Mouse (Mus musculus) layer of hippocampus, postnatal 14 days (tissue): ENCODE results near the gene Tfrc. TPM values are rescaled to one million over a fixed set of nuclear protein-coding genes. Genes with fewer than 3 reads are reported as not detected.
"Not testable (repeated sequence)": the region's sequence is repeated elsewhere in the genome, so short reads cannot be mapped to it uniquely, and the experiment has no call there.

ENCODE experiments used
- DNase-seq, 2 experiments: peaks; one replicate each; pipeline ENCODE4 v3.0.0; 2021 to 2022; ENCODE audit warnings: low spot score in 2 of 2, mixed read lengths in 1 of 2
- total RNA-seq, 2 experiments: library from RNA; stranded (reverse); gene quantifications; 2 replicates each; pipeline ENCODE4 v1.2.3; 2021

The Tfrc gene
- total RNA-seq, 2 experiments from 2014 or later, result 83.5 to 111 TPM

DNA sequence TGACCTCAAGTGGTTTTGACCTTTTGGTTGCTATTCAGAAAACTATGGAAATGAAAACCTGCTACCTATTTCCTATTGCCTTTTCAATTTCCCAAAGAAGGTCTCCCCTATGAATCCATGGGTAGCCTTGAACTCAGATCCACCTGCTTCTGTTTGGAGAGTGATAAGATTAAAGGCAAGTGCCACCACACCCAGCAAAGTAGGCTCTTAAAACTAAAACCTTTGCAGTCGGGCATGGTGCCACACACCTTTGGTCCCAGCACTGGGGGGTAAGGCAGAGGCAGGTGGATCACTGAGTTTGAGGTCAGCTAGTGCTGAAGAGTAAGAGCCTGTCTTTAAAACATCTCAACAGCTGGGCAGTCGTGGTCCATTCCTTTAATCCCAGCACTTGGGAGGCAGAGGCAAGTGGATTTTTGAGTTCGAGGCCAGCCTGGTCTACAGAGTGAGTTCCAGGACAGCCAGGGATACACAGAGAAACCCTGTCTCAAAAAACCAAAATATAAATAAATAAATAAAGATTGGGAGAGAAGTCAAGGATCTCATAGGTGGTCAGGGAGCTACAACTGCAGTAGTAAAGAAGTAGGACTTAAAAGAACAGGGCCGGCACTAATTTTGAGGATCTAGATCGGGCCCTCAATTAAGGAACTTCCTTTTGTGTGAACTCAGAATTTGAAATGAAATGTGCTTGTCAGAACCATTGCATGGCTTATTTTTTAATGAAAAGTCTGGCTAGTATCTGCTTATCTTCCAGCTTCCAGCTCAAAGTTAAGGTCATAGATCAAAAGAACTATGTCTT lies 1.9 kb downstream of the Tfrc start:
- DNase-seq, result no peak

DNA sequence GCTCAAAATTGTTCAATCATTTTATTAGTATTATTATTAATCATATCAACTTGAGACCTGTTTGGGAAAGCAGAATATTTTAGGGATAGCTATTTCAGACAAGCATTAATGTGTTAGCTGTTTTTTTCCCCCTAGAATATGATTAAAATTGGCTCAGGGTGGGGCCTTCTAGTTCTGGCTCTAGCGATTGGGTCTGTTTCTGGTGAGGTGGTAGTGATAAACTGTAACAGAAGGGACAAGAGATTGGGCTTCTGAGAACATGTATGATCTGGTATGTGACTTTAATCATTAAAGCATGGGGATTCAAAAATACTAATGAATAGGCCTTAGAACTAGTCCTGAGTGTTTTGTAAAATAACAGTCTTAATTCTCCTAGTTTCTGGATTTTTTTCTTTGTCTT lies 3.3 kb downstream of the Tfrc start:
- no peak for DNase-seq

DNA sequence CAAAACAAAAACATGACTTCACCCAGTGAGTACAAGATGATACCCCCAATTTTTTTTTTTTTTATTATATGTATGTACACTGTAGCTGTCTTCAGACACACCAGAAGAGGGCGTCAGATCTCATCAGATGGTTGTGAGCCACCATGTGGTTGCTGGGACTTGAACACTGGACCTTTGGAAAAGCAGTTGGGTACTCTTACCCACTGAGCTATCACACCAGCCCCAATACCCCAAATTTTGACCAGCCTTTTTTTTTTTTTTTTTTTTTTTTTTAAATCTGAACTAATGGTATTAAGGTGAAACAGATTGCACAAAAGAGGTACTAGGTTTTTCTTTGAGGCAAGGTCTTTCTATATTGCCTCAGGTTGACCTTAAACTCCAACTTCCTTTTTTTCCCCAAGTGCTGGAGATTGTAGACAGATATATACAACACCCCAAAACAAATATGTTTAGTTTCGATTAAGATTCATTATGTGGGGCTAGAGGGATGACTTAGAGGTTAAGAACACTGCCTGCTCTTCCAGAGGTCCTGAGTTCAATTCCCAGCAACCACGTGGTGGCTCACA lies 4.6 kb downstream of the Tfrc start:
- DNase-seq, result no peak

DNA sequence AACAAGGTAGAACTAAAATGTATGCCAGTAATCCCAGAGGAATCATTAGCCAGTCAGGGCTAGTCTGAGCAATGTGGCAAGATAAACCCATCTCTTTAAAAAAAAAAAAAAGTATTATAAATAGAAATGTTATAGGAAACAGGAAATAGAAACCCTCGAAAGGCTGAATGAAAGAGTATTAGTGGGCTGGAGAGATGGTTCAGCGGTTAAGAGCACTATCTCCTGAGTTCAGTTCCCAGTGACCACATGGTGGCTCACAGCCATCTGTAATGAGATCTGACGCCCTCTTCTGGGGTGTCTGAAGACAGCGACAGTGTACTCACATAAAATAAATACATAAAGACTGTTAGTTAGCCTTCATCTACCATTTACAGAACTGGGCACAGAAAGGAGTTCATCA lies 5.3 kb downstream of the Tfrc start:
- no peak for DNase-seq

DNA sequence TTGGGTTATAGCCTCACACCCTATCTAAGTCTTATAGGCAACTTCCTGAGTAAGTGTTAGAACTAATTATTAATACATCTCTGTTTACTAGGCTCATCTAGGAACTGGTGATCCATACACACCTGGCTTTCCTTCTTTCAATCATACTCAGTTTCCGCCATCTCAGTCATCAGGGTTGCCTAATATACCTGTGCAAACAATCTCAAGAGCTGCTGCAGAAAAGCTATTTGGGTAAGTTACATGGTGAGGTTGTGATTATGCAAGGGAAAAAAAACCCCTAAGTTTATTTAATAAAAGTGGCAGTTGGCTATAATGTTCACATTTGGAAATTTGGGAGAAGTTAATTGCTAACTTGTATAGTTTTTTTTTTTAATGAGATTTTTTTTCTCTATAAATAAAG lies 10.2 kb downstream of the Tfrc start:
- no peak for DNase-seq

DNA sequence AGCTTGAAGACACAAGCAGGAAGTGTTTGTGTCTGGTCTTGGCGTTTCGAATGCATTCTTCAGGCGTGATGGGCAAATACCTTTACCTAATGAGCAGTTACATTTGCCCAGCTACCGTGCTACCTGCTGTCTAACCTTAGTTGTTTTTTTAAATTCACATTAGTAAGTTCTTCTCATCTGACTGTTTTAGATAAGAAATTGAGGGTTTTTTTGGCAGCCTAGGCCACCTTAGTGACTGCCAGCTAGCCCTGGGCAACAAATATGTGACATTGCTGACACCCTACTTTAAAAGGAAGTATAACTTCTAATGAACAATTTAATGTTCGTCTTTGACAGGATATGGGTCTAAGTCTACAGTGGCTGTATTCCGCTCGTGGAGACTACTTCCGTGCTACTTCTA lies 19.4 kb downstream of the Tfrc start:
- DNase-seq, result no peak

DNA sequence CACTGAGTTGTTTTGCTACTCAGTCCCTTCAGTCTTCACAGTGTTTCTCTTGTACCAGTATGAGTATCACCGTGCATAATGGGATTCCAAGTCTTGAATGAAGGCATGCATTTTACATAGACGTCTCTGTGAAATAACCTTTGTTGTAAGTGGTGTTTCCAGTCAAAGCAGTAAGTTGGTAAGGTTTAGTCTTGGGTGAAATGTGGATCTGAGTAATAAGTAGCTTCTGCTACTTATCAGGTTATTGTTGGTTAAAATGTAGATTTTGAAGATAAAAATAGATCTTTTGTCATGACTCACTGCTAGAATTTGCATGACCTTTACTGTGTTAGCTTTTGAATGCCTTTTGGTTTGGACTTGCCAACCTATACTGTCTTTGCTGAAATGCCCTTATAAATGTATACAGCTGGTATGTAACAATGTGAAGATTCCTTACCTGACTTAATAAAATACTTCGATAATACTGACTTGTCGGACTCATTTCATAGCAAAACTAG lies 23.7 kb downstream of the Tfrc start:
- no peak for DNase-seq

DNA sequence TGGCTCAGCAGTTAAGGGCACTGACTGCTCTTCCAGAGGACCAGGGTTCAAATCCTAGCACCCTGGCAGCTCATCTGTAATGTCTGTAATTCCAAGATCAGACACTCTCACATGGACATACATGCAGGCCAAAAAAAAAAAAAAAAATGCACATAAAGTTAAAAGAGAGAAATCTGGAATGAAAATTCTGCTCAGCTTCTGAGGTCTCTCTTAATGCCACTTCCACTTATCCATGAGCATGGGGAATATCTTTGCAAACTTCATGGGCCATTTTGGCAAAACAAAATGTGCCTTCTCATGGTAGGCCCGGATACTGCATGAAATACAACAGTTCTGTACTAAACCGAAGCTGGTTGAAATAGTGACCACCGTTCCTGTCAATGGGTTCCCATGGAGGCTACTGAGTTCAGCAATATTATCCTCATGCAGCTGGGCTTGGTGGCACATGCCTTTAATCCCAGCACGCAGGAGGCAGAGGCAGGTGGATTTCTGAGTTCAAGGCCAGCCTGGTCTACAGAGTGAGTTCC lies 24.8 kb downstream of the Tfrc start:
- DNase-seq, result no peak

DNA sequence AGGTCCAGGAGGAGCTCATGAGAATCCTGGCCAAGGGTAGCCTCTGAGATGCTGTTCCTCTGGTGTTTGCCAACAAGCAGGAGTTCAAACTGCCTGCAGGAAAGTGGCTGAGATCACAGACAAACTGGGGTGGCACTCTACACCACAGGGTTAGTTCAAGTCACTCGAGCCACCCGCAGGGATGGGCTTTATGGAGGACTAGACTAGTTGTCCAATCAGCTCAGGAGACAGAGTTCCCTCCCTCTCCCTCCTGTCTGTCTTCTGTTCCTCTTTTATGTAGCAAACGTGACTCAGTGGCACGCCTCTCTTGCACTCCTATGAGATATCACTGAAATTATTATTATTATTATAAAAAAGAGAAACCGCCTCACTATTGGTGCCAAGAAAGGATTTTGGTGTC lies 25.5 kb downstream of the Tfrc start:
- no peak for DNase-seq

DNA sequence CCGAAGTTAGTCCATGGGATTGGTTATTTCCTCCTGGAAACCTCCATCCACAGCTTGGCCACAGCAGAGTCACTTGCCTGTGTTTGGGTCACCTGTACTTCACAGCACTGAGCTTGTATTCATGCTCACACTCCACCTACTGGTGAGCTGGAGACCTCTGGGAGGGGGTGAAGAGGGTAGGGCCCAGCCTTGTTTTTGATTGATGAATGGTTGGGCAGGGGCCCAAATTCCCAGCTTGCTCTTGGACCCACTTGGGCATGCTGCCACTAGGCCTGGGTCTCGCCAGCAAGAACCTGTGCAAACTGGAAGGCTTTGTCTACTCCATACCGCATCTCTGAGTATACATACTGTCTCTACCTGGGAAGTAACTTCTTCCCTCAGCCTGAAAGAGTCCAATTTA lies 26.6 kb downstream of the Tfrc start:
- DNase-seq, result no peak

DNA sequence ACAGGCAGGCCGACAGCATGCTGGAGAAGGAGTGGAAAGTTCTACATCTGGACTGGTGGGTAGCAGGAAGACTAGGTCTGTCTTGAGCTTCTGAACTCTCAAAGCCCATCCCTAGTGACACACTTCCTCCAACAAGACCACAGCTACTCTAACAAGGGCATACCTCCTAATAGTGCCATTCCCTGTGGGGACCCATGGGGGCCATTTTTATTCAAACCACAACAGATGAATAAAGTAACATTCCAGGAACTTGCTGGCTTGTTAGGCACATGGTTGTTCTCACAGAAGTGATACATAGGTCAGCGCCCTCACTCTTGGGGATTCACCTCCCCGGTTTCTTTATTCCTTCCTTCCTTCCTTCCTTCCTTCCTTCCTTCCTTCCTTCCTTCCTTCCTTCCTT lies 27.6 kb downstream of the Tfrc start:
- DNase-seq, result no peak

DNA sequence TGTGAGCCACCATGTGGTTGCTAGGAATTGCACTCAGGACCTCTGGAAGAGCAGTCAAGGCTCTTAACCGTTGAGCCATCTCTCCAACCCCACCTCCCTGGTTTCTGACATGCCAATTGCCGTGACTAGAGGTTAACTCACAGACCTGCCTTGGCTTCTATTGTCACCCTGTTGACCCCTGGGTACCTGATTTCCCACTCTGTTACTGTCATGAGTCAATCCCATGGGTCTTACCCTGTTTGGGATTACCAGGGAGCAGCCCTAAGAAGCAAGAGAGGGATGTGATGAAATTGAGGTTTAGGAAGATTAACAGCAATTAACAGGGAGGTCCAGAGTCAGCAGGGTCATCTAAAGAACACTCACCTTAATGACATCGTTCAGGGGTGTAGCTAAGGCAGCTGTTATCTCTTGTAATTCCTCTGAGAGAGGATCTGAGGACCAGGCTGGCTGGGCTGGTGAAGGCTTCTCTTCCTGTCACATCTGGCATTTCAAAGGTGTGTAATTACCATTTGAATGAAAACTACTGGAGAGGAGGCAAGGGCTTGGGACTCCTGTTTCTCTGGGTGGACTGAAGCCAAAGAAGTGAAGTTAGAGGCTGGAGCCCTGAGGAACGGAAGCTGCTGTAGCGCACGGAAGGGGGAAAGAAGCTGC lies 28.3 kb downstream of the Tfrc start:
- no peak for DNase-seq

DNA sequence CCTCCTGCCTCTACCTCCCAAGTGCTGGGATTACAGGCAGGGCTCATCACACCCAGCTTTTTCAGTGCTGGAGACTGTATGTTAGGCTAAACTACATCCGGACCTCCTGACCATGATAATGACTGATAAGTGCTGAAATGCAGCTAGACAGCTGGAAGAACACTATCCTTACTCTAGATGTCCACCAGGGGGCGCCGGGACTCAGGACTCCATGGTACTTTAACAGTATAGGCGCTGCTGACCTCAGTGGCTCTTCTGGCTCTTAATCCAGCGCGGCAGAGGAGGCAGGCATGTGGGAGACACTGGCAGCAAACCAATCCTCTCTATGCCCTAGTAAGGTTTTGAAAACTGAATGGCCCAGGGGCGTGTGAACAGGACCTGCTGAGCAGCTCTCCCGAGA lies 29.8 kb downstream of the Tfrc start:
- DNase-seq, result peak; percentile 76 to 84

DNA sequence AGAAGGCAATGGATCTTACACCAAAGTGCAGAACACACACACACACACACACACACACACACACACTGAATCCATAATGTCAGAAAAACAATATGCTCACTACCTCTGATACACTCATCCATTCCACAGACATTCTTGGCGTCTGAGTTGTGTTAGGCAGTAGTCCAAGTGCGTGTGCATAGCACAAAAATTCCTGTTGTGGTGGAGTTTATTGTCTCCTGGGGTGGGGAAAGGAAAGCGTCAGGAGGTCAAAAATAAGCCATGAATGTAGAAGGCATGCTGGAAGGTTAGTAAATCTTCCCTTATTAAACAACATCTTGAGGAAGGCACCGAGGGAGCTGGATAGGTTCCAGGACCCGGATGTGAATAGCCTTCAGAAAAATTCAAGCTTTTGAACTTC lies 31.4 kb downstream of the Tfrc start:
- DNase-seq, result no peak

DNA sequence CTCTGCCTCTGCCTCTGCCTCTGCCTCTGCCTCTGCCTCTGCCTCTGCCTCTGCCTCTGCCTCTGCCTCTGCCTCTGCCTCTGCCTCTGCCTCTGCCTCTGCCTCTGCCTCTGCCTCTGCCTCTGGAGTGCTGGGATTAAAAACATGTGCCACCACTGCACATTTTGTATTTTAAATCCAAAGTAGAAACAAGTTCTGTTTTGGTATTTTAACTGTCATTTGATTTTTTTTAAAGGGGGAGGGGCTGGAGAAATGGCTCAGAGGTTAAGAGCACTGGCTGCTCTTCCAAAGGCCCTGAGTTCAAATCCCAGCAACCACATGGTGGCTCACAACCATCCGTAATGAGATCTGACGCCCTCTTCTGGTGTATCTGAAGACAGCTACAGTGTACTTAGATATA lies 32.0 kb downstream of the Tfrc start:
- not testable (repeated sequence) for DNase-seq

DNA sequence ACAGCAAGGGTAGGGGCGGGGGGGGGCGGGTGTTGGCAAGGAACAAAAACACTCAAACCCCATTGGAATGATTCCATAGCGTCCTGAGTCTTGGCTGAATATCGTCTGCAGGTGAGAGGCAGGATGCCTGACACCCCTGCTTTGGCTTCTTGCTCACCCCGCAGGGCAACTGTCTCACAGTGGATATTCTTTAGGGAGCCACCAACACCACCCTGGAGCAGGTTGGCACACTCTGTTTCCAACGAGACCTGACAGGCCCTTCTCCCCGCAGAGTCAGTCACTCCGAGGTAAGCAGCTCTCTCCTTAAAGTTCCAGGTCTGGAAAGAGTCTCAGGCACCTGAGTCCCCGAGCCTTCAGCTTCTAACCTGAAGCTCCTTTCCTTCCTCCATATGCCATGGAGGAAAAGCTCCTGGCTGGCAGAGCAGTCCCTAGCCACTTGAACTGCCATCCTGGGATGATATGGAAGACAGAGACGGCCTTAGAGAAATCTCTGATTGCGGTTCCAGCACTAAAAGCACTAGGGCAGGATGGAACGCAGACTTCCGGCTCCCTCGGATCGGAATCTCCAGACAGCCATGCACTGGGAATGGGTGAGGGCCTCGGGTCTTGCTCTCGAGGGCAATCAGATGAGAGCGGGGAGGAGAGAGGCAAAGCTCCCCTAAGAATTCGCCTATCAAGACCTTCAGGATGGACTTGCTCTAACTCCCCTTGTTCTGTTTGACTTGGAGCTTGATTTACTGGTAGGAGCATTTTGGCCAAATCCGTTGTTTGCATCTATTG lies 32.9 kb downstream of the Tfrc start:
- no peak for DNase-seq

DNA sequence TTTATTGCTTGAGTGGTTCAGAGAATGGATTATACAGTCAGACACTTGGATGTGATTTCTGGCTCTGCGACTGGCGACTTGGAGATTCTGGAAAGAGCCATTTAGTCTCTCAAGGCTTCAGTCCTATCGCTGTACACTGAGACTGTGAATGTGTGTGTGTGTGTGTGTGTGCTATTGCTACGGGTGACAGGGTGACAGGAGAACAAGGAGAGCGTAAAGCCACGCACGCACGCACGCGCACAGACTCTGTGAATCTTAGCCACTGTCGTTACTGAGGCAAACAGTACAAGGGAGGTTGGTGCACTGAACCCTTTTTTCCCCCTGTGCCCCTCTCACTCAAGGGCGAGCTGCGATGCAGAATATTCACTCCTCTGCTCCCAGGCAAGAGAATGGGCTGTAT lies 33.6 kb downstream of the Tfrc start:
- no peak for DNase-seq

DNA sequence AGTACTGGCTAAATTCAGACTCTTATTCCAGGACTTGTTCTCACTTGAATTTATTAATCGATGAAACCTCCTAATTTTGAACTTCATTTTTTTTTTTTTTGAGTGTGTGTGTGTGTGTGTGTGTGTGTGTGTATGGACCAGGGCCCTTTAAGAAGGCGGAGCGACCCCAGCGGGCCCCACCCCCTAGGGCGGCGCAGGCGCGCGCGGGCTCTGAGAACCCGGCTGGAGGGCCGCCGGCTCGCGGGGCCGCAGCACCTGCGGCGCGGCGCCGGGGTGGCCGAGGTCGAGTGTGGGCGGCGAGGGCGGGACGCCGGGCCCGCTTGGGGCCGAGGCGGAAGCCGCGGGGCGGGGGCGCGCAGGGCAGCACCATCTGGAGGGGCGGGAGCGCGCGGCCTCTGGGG lies 34.9 kb downstream of the Tfrc start, which contains the start of gene Tnk2:
Gene Tnk2 (plus strand): TSS at position 214 of the 401 bp plus-strand sequence.
- DNase-seq, result peak; percentile 84 to 88

DNA sequence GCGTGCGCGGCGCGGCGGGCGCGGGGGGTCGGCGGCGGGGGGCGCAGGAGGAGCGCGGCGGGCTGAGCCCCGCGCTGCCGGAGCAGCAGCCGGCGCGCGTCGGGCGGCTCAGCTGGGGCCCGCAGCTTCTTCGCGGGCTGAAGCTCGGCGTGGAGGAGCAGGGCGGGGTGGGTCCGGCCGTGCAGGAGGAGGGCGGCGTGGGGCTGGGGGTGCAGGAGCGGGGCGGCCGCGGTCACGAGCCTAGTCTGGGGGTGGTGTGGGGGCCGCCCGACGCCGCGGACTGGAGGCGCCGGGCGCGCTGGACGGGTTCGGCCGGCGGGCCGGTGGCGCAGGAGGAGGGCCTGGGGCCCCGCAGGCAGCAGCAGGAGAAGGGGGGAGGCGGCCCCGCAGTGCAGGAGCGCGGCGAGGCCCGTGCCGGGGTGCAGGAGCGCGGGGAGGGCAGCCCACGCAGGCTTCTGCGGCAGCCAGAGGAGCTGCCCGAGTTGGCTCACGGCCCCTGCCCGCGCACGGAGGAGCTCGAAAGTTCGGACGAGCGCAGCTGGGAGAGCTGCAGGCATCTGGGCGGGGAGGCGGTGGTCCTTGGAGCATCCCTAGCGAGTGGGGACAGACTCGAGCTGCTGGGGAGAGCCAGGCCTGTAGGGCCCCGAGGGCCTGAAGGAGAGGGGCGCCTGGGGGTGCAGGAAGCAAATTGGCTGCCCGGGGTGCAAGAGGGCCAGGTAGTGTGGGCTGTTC lies 35.5 kb downstream of the Tfrc start:
- DNase-seq, result peak in 1 of 2 experiments; percentile 53

DNA sequence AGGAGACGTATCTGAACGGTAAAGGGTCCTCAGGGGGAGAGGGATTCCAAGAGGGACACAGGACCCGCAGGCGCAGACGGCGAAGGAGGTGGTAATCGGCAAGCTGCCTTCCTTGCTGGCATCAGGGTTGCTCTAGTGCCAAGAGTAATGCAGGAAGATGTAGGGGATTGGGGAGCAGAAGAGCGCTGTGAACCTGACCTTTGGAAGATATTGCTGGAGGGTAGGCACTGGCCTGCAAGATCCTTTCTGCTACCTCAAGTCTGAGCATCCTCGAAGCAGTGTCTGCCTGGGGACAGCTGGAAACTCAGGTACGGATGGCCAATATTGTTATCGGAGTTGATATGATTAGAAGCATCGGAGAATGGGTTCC lies 36.1 kb downstream of the Tfrc start:
- no peak for DNase-seq
